Mouse (Mus musculus) liver, adult 2 months (tissue): ENCODE data around the gene Hipk2.

ENCODE experiments used
- CTCF ChIP-seq: fragments of 200-500 bp; IDR thresholded peaks from 2 replicates; pipeline ENCODE4 v1.5.1; 2011; ENCODE audit warnings: low read depth, low read length, control low read depth
- POLR2A ChIP-seq: fragments of 200-500 bp; IDR thresholded peaks from 2 replicates; pipeline ENCODE4 v1.6.1; 2011; ENCODE audit warnings: low read length, control low read depth; ENCODE audit not compliant: insufficient read depth; ENCODE audit errors: extremely low read depth

DNA sequence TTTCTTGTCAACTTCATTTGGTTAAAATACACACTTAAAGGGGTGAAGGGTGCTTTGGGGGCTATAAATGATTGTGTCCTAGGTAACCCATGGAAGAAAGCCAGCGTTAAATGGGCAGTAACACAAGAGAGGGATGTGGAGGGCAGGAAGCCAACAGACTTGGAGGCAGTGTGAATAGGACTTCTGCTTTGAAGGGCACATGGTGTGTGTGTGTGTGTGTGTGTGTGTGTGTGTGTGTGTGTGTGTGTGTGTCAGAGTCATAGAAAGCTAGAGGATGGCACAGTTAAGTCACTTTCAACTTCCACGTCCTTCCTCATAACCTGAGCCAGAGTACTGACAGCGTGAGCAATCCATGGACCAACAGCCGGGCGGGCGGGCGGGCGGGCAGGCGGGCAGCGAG is 187.1 kb downstream of the Hipk2 start:
- TF ChIP-seq CTCF (no peak), POLR2A (no peak)
